Mouse (Mus musculus) activated CD4-positive, CD25-positive, alpha-beta regulatory T cell (primary cell): ENCODE results near the gene Retreg1. TPM values are rescaled to one million over a fixed set of nuclear protein-coding genes. Genes with fewer than 3 reads are reported as not detected.

Experiments used
- polyA plus RNA-seq, 2 experiments: library from polyadenylated mRNA; unstranded; fragments of 100-300 nt; shearing (Covaris generic); gene quantifications; one replicate each; pipeline ENCODE4 v1.2.1; 2017

Retreg1 gene
- polyA plus RNA-seq = 10 to 100 TPM; 49.7 to 69.1 TPM

GRCm38 (mm10) chr15:25843086-25843991, at the start of gene Retreg1:
TSS of gene Retreg1 (plus strand) at chr15:25843180.

GRCm38 (mm10) chr15:25984067-25984733, 141.2 kb downstream of the Retreg1 start, which contains the start of gene Zfp622:
TSS of gene Zfp622 (plus strand) at chr15:25984366.

Other genes starting within 250 kb of the Retreg1 start
- 1 to 10 TPM; 2.0 to 2.9 TPM for gene Myo10, start 220.7 kb upstream of the Retreg1 start, polyA plus RNA-seq
- gene Zfp622, start 141.2 kb downstream of the Retreg1 start, polyA plus RNA-seq = 100 to 1,000 TPM in 1 of 2 experiments, 10 to 100 TPM in 1; 84.8 to 104 TPM